Mouse (Mus musculus) olfactory bulb, adult 2 months (tissue): Measurements from ENCODE around the gene Cacna1e.

Experiments used
- CTCF ChIP-seq: fragments of 200-500 bp; IDR thresholded peaks from 2 replicates; pipeline ENCODE4 v1.5.1; 2012; ENCODE audit warnings: low read depth, mild to moderate bottlenecking, low read length, moderate library complexity; ENCODE audit not compliant: insufficient read depth
- POLR2A ChIP-seq: fragments of 200-500 bp; IDR thresholded peaks from 2 replicates; pipeline ENCODE4 v1.6.1; 2012; ENCODE audit warnings: mild to moderate bottlenecking, low read depth, low read length, moderate library complexity; ENCODE audit not compliant: insufficient read depth

DNA sequence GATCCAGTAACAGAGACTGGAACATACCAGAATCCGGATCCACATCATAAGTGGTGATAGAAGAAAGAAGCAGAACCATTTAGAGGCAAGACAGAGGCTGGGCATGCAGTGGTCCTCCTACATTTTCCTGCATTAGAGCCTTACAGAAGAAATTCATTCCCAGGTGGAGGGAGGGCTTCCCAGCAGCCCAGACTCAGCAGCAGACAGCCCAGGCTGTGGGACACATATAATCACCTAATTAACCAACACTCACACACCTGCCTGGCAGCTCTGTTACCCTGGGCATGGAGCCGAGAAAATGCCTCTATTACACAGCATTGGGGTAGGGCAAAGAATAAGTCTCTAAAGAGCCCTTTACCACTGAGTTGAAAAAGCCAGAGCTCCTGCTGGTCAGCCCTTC, 304.4 kb downstream of the Cacna1e start:
- TF ChIP-seq CTCF (no peak), POLR2A (no peak)
